Comparison of ENCODE assay signal across 8 mouse cellular contexts in genomic region chr10:110976046-110976445, GRCm38 (mm10). TPM values are rescaled to one million over a fixed set of nuclear protein-coding genes. Genes with fewer than 3 reads are reported as not detected.
A peak's percentile ranks its signal among the peaks of the same experiment; 100 is the strongest.
DNase-seq lines count a peak whose midpoint lies in the region; ATAC-seq and TF ChIP-seq lines count a peak whose summit lies in the region.

No protein-coding gene starts in this region.

- ATAC-seq in kidney, embryonic 15.5 days (replicated peaks; ENCODE audit: low FRiP score): 0 out of 2 replicates have a peak, but pooled peaks have one; percentile 50
- ATAC-seq in forebrain, postnatal 0 days: peak; percentile 80
- no peak for ATAC-seq in limb, embryonic 11.5 days (ENCODE audit: insufficient number of reproducible peaks, low FRiP score, low TSS enrichment, low read depth)
- peak; percentile 65; the same call in 1 of the 2 replicates for ATAC-seq in neural tube, embryonic 12.5 days (ENCODE audit: low FRiP score, low read depth)

- TF ChIP-seq CTCF in forebrain, postnatal 0 days (IDR thresholded peaks at IDR 0.05; ENCODE audit: low read depth): peak; percentile 77

- H3K36me3 ChIP-seq in kidney, embryonic 15.5 days: peaks cover 62% of the 10 kb centered on the region
- peaks cover 25% of the 10 kb centered on the region for H3K36me3 ChIP-seq in forebrain, postnatal 0 days (ENCODE audit: insufficient read depth)
- H3K36me3 ChIP-seq in limb, embryonic 11.5 days (ENCODE audit: control insufficient read depth, insufficient read depth, low read length): no peaks in the 10 kb centered on the region; the same call in 1 of the 2 replicates
- H3K36me3 ChIP-seq in neural tube, embryonic 12.5 days: peaks cover 17% of the 10 kb centered on the region

- no peaks in the 10 kb centered on the region for H3K9me3 ChIP-seq in kidney, embryonic 15.5 days (replicated peaks)
- no peaks in the 10 kb centered on the region for H3K9me3 ChIP-seq in forebrain, postnatal 0 days (ENCODE audit: low read length)
- no peaks in the 10 kb centered on the region for H3K9me3 ChIP-seq in limb, embryonic 11.5 days (ENCODE audit: control insufficient read depth, low read length)
- H3K9me3 ChIP-seq in neural tube, embryonic 12.5 days: no peaks in the 10 kb centered on the region

- H3K27ac ChIP-seq in kidney, embryonic 15.5 days: no peak overlapping the region
- no peak overlapping the region for H3K27ac ChIP-seq in forebrain, postnatal 0 days (ENCODE audit: low read depth, low read length)
- no peak overlapping the region for H3K27ac ChIP-seq in limb, embryonic 11.5 days (replicated peaks; ENCODE audit: low read depth, low read length)
- H3K27ac ChIP-seq in neural tube, embryonic 12.5 days: no peak overlapping the region

- H3K9ac ChIP-seq in kidney, embryonic 15.5 days: no peak overlapping the region
- H3K9ac ChIP-seq in forebrain, postnatal 0 days: no peak overlapping the region
- H3K9ac ChIP-seq in limb, embryonic 11.5 days (ENCODE audit: low read length): no peak overlapping the region
- no peak overlapping the region for H3K9ac ChIP-seq in neural tube, embryonic 12.5 days

- H3K4me3 ChIP-seq in kidney, embryonic 15.5 days (replicated peaks): no peak overlapping the region
- no peak overlapping the region for H3K4me3 ChIP-seq in forebrain, postnatal 0 days (ENCODE audit: low read depth, low read length)
- no peak overlapping the region for H3K4me3 ChIP-seq in limb, embryonic 11.5 days (ENCODE audit: low read depth, low read length)
- no peak overlapping the region for H3K4me3 ChIP-seq in neural tube, embryonic 12.5 days

- 0% methylated on average over 1 of the region's 1 CpGs for WGBS in kidney, embryonic 15.5 days
- 5% methylated on average over 1 of the region's 1 CpGs for WGBS in forebrain, postnatal 0 days
- 0% methylated on average over 1 of the region's 1 CpGs for WGBS in limb, embryonic 11.5 days
- 9% methylated on average over 1 of the region's 1 CpGs for WGBS in neural tube, embryonic 12.5 days

- DNase-seq in kidney, adult 11 months: no peak
- peak; percentile 69 for DNase-seq in ES-CJ7 (ENCODE audit: low read depth, low spot score)
- DNase-seq in brain, embryonic 18.5 days (ENCODE audit: low read depth, low spot score): peak; percentile 16
- peak; percentile 74 for DNase-seq in forebrain, postnatal 0 days
- peak; percentile 56 for DNase-seq in limb, embryonic 11.5 days (ENCODE audit: low spot score)
- DNase-seq in layer of hippocampus, adult 9-11 months: no peak

- no peak overlapping the region for H3K4me2 ChIP-seq in kidney, embryonic 15.5 days
- no peak overlapping the region for H3K4me2 ChIP-seq in forebrain, postnatal 0 days (ENCODE audit: low read depth)
- H3K4me2 ChIP-seq in limb, embryonic 11.5 days (ENCODE audit: low read depth, severe bottlenecking): no peak overlapping the region
- H3K4me2 ChIP-seq in neural tube, embryonic 12.5 days (replicated peaks): no peak overlapping the region

- no peaks in the 10 kb centered on the region for H3K27me3 ChIP-seq in kidney, embryonic 15.5 days
- no peaks in the 10 kb centered on the region for H3K27me3 ChIP-seq in forebrain, postnatal 0 days (ENCODE audit: insufficient read depth, low read length)
- H3K27me3 ChIP-seq in limb, embryonic 11.5 days (ENCODE audit: control insufficient read depth, insufficient read depth, low read length): no peaks in the 10 kb centered on the region
- H3K27me3 ChIP-seq in neural tube, embryonic 12.5 days (replicated peaks): no peaks in the 10 kb centered on the region

- H3K4me1 ChIP-seq in kidney, embryonic 15.5 days: peaks cover 5% of the 10 kb centered on the region
- no peaks in the 10 kb centered on the region for H3K4me1 ChIP-seq in forebrain, postnatal 0 days (ENCODE audit: insufficient read depth)
- no peaks in the 10 kb centered on the region for H3K4me1 ChIP-seq in limb, embryonic 11.5 days (ENCODE audit: control insufficient read depth, insufficient read depth, low read length)
- H3K4me1 ChIP-seq in neural tube, embryonic 12.5 days: no peaks in the 10 kb centered on the region

RNA-seq across cellular contexts. Expression of gene Zdhhc17, which starts 33.9 kb away (rescaled TPM):
- 24.7 and 24.9 TPM in 2 replicates for polyA plus RNA-seq in kidney, embryonic 15.5 days (2015; fragmentation: Nextera tagmentation; extraction: Ambion mirVana)
- total RNA-seq in forebrain, postnatal 0 days (2014; rRNA removed): 66.9 and 71.6 TPM in 2 replicates
- polyA plus RNA-seq in forebrain, postnatal 0 days (2015; fragmentation: Nextera tagmentation; extraction: Ambion mirVana): 31.1 and 41.7 TPM in 2 replicates
- polyA plus RNA-seq in limb, embryonic 11.5 days (2014; fragmentation: Nextera tagmentation; extraction: Ambion mirVana): 24.5 and 26.6 TPM in 2 replicates
- 45.0 and 45.6 TPM in 2 replicates for polyA plus RNA-seq in neural tube, embryonic 12.5 days (2016; fragmentation: Nextera tagmentation; extraction: Ambion mirVana)

RNA-seq across cellular contexts. Expression of gene Csrp2, which starts 56.5 kb away (rescaled TPM):
- polyA plus RNA-seq in kidney, embryonic 15.5 days (2015; fragmentation: Nextera tagmentation; extraction: Ambion mirVana): 189 and 196 TPM in 2 replicates
- 147 and 199 TPM in 2 replicates for total RNA-seq in forebrain, postnatal 0 days (2014; rRNA removed)
- 128 and 164 TPM in 2 replicates for polyA plus RNA-seq in forebrain, postnatal 0 days (2015; fragmentation: Nextera tagmentation; extraction: Ambion mirVana)
- polyA plus RNA-seq in limb, embryonic 11.5 days (2014; fragmentation: Nextera tagmentation; extraction: Ambion mirVana): 169 and 172 TPM in 2 replicates
- polyA plus RNA-seq in neural tube, embryonic 12.5 days (2016; fragmentation: Nextera tagmentation; extraction: Ambion mirVana): 150 and 151 TPM in 2 replicates

Comparison
In these comparisons a context has a peak if more than half of its experiments do, and no peak if none do; other contexts are left out.
1. DNase-seq: peak in ES-CJ7 (single experiment), brain, embryonic 18.5 days (single experiment), forebrain, postnatal 0 days (single experiment) and limb, embryonic 11.5 days (single experiment); none in kidney, adult 11 months (single experiment) and layer of hippocampus, adult 9-11 months (single experiment).